Mouse (Mus musculus) heart, embryonic 16.5 days (tissue): ENCODE results near the gene Fam69a. TPM values are rescaled to one million over a fixed set of nuclear protein-coding genes. Genes with fewer than 3 reads are reported as not detected.
A peak's percentile ranks its signal among the peaks of the same experiment; 100 is the strongest.

Experiments
- ATAC-seq: fragments of 200-750 bp; cut with Nextera tagmentation; replicated peaks from 2 replicates; pipeline ENCODE4 v1.8.0; 2017; ENCODE audit warnings: moderate number of reproducible peaks; ENCODE audit not compliant: insufficient read depth, low FRiP score; ENCODE audit errors: extremely low read depth
- H3K27ac ChIP-seq: fragments of 300-500 bp; sonication (generic); 2 replicates; pipeline ENCODE4 v1.5.1; 2014; ENCODE audit warnings: mild to moderate bottlenecking, low read length, control low read depth, moderate library complexity
- H3K27me3 ChIP-seq: fragments of 300-500 bp; sonication (generic); 2 replicates; pipeline ENCODE4 v1.6.1; 2014; ENCODE audit warnings: low read length, mixed read lengths; ENCODE audit not compliant: control insufficient read depth, insufficient read depth
- H3K36me3 ChIP-seq: fragments of 300-500 bp; sonication (generic); 2 replicates; pipeline ENCODE4 v1.6.1; 2014; ENCODE audit not compliant: control insufficient read depth, insufficient read depth
- H3K4me1 ChIP-seq: fragments of 300-500 bp; sonication (generic); 2 replicates; pipeline ENCODE4 v1.6.1; 2014; ENCODE audit warnings: low read length, mixed read lengths; ENCODE audit not compliant: control insufficient read depth, insufficient read depth
- H3K4me2 ChIP-seq: fragments of 300-500 bp; sonication (generic); 2 replicates; pipeline ENCODE4 v1.6.1; 2014; ENCODE audit warnings: low read depth, mild to moderate bottlenecking, control low read depth, low read length
- H3K4me3 ChIP-seq: fragments of 300-500 bp; sonication (generic); 2 replicates; pipeline ENCODE4 v1.5.1; 2014; ENCODE audit warnings: mild to moderate bottlenecking, control low read depth, low read length
- H3K9ac ChIP-seq: fragments of 300-500 bp; sonication (generic); 2 replicates; pipeline ENCODE4 v1.6.1; 2014; ENCODE audit warnings: low read length, control low read depth
- H3K9me3 ChIP-seq: fragments of 300-500 bp; sonication (generic); replicated peaks from 2 replicates; pipeline ENCODE4 v1.6.1; 2016; ENCODE audit warnings: low read length; ENCODE audit not compliant: control insufficient read depth
- WGBS: fragments of 180-500 bp; shearing (Covaris S2); extraction: QIAGEN DNeasy Blood & Tissue Kit; methylation state at CpG from one replicate; pipeline ENCODE4 v1.1.7; 2014; 5-methylcytosine and 5-hydroxymethylcytosine counted together
- polyA plus RNA-seq: library from polyadenylated mRNA; unstranded; fragments of >200 nt; fragmentation: Nextera tagmentation; extraction: Ambion mirVana; gene quantifications from 2 replicates; pipeline ENCODE4 v1.2.1, GENCODE M21; 2015

The Fam69a gene
- polyA plus RNA-seq, 1 experiment from 2014 or later = 23.1 TPM

- H3K9ac ChIP-seq = peak overlapping the region; percentile 98
- H3K4me3 ChIP-seq = peak overlapping the region; percentile 92
- peaks cover 32% of the 10 kb centered on the region for H3K4me1 ChIP-seq
- H3K4me2 ChIP-seq = peak overlapping the region; percentile 56
- H3K27ac ChIP-seq = peak overlapping the region; percentile 99
- peak; percentile 57 for ATAC-seq
- H3K27me3 ChIP-seq = no peaks in the 10 kb centered on the region
- H3K9me3 ChIP-seq = no peaks in the 10 kb centered on the region
- H3K36me3 ChIP-seq = no peaks in the 10 kb centered on the region
- under 1% methylated on average over 70 of the region's 82 CpGs for WGBS
Measured at GRCm38 (mm10) chr5:107867970-107868904, 118.6 kb downstream of the Fam69a start.

DNA sequence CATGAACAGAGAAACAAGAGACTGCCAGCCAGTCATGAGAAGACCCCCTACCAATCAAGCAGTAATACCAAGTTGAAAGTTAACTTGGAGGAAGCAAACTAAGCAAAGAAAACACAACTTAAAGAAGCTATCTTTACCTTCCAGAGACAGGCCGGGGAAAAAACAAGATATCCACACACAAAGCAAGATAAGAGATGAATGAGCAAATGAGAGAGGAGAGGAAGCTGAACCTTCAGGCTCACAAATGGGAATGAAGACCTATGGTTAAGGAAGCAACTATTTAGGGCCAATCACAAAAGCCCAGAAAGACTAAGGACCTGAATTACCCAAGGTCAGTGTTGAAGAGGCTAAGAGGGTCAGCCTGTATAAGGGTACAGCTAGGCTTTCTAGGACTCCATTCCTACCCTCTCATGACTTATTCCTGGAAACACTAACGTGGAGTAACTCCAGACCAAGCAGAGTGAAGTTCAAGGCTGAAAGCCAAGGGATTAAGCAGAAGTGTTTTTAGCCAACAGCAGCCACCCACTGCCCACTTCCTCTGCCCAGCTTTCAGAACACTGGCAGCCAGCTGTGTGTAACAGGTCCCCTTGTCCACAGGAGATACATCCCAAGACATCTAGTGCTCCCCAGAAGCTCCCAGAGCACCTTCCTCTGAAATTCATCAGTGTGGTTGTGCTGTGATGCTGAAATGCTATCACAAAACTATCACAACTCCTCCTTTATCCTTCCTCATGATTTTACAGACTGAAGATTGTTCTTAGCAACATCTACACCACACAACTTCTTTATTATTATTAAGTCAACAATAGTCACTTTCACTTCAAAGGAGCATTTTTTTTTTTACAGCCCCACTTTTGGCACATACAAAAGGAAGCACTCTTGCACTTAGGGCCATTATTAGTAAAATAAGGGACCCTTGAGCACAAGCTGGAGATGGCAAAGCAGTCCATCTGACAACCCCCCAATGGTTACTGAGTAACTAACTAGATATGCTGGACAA is 120.5 kb downstream of the Fam69a start:
- no peak for ATAC-seq
- H3K36me3 ChIP-seq = no peaks in the 10 kb centered on the region
- no peak overlapping the region for H3K9ac ChIP-seq
- 21% methylated on average over 2 of the region's 2 CpGs for WGBS
- H3K4me1 ChIP-seq = peaks cover 20% of the 10 kb centered on the region
- H3K4me3 ChIP-seq = no peak overlapping the region
- no peak overlapping the region; the same call in 1 of the 2 replicates for H3K4me2 ChIP-seq
- H3K27ac ChIP-seq = peak overlapping the region; percentile 22
- H3K9me3 ChIP-seq = no peaks in the 10 kb centered on the region
- H3K27me3 ChIP-seq = no peaks in the 10 kb centered on the region

- no peak for ATAC-seq
- H3K9me3 ChIP-seq = no peaks in the 10 kb centered on the region
- no peak overlapping the region for H3K4me2 ChIP-seq
- no peaks in the 10 kb centered on the region for H3K36me3 ChIP-seq
- peaks cover 20% of the 10 kb centered on the region for H3K4me1 ChIP-seq
- H3K4me3 ChIP-seq = no peak overlapping the region
- H3K27ac ChIP-seq = no peak overlapping the region
- no peaks in the 10 kb centered on the region for H3K27me3 ChIP-seq
- no peak overlapping the region for H3K9ac ChIP-seq
- WGBS = 72% methylated on average over 3 of the region's 3 CpGs
Measured at GRCm38 (mm10) chr5:107863971-107864370, 122.9 kb downstream of the Fam69a start.

DNA sequence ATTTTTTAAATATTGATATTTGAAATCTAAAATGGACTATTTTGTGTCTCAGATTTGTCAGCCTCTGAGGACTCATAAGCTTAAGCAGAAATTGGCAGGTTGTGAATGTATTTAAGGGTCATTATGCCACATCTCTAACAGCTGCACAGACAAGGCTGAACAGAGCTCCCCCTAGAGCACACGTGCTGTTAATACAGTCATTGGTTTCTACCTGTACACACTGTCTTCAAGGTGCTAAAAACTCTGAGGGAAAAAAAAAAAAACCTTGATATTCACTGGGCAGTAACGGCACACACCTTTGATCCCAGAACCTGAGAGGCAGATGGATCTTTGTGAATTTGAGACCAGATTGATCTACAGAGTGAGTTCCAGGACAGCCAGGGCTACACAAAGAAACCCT is 127.9 kb downstream of the Fam69a start:
- H3K4me3 ChIP-seq = no peak overlapping the region
- H3K4me1 ChIP-seq = peaks cover 10% of the 10 kb centered on the region
- H3K27me3 ChIP-seq = no peaks in the 10 kb centered on the region
- no peaks in the 10 kb centered on the region for H3K36me3 ChIP-seq
- no peak overlapping the region for H3K9ac ChIP-seq
- no peak for ATAC-seq
- WGBS = 51% methylated on average over 2 of the region's 2 CpGs
- H3K9me3 ChIP-seq = no peaks in the 10 kb centered on the region
- no peak overlapping the region for H3K27ac ChIP-seq
- no peak overlapping the region for H3K4me2 ChIP-seq

Other genes starting within 250 kb of the Fam69a start
- gene Ube2d2b, start 157.0 kb downstream of the Fam69a start, polyA plus RNA-seq = 0.14 and 0.35 TPM in 2 replicates
- gene Evi5, start 112.0 kb downstream of the Fam69a start, polyA plus RNA-seq = 40.5 and 41.0 TPM in 2 replicates
- 41.8 and 46.6 TPM in 2 replicates for gene Rpl5, start 86.6 kb downstream of the Fam69a start, polyA plus RNA-seq
- gene Mtf2, start 78.6 kb upstream of the Fam69a start, polyA plus RNA-seq = 75.0 and 99.1 TPM in 2 replicates
- 34.5 and 41.8 TPM in 2 replicates for gene Tmed5, start 145.5 kb upstream of the Fam69a start, polyA plus RNA-seq
- gene Ccdc18, start 145.8 kb upstream of the Fam69a start, polyA plus RNA-seq = 6.2 and 10.2 TPM in 2 replicates